Mouse (Mus musculus): ENCODE results near the gene Atp2a2.

- TF ChIP-seq POLR2A (IDR thresholded peaks at IDR 0.05; ENCODE audit: borderline replicate concordance, extremely low read depth, insufficient read depth, insufficient read length, poor library complexity, severe bottlenecking) (no peak), CTCF (IDR thresholded peaks at IDR 0.05; ENCODE audit: borderline replicate concordance, extremely low read depth, insufficient read depth, insufficient read length) (no peak)
Observed at GRCm38 (mm10) chr5:122444492-122444891, 57.5 kb downstream of the Atp2a2 start.
